Mouse (Mus musculus) neural tube, embryonic 14.5 days (tissue): Measurements from ENCODE around the gene Hbs1l. TPM values are rescaled to one million over a fixed set of nuclear protein-coding genes. Genes with fewer than 3 reads are reported as not detected.

ENCODE experiments used
- ATAC-seq: fragments of 200-750 bp; cut with Nextera tagmentation; 2 replicates; pipeline ENCODE4 v1.8.0; 2017; ENCODE audit warnings: low read depth, mild to moderate bottlenecking, moderate TSS enrichment, moderate library complexity
- H3K27ac ChIP-seq: fragments of 300-500 bp; sonication (generic); 2 replicates; pipeline ENCODE4 v1.5.1; 2014; ENCODE audit warnings: low read depth, mild to moderate bottlenecking, control low read depth, low read length, moderate library complexity, mixed read lengths
- H3K27me3 ChIP-seq: fragments of 300-500 bp; sonication (generic); 2 replicates; pipeline ENCODE4 v1.6.1; 2014; ENCODE audit warnings: low read length; ENCODE audit not compliant: control insufficient read depth, insufficient read depth
- H3K36me3 ChIP-seq: fragments of 300-500 bp; sonication (generic); 2 replicates; pipeline ENCODE4 v1.6.1; 2014; ENCODE audit warnings: low read length, mixed read lengths; ENCODE audit not compliant: control insufficient read depth, insufficient read depth
- H3K4me1 ChIP-seq: fragments of 300-500 bp; sonication (generic); 2 replicates; pipeline ENCODE4 v1.6.1; 2014; ENCODE audit warnings: low read length; ENCODE audit not compliant: control insufficient read depth, insufficient read depth
- H3K4me2 ChIP-seq: fragments of 300-500 bp; sonication (generic); 2 replicates; pipeline ENCODE4 v1.6.1; 2014; ENCODE audit warnings: mild to moderate bottlenecking, low read depth, low read length, control low read depth
- H3K4me3 ChIP-seq: fragments of 300-500 bp; sonication (generic); 2 replicates; pipeline ENCODE4 v1.5.1; 2014; ENCODE audit warnings: low read depth, low read length, control low read depth, mixed read lengths
- H3K9ac ChIP-seq: fragments of 300-500 bp; sonication (generic); replicated peaks from 2 replicates; pipeline ENCODE4 v1.6.1; 2014; ENCODE audit warnings: low read depth, mild to moderate bottlenecking, control low read depth, low read length, mixed read lengths
- H3K9me3 ChIP-seq: fragments of 300-500 bp; sonication (generic); 2 replicates; pipeline ENCODE4 v1.6.1; 2016; ENCODE audit warnings: low read length; ENCODE audit not compliant: control insufficient read depth
- WGBS: fragments of 180-500 bp; shearing (Covaris S2); extraction: QIAGEN DNeasy Blood & Tissue Kit; methylation state at CpG from one replicate; pipeline ENCODE4 v1.1.7; 2014; 5-methylcytosine and 5-hydroxymethylcytosine counted together
- polyA plus RNA-seq: library from polyadenylated mRNA; unstranded; fragments of >200 nt; fragmentation: Nextera tagmentation; extraction: Ambion mirVana; gene quantifications from 2 replicates; pipeline ENCODE4 v1.2.1, GENCODE M21; 2014

Gene Hbs1l
- polyA plus RNA-seq, 1 experiment from 2014 or later = 97.5 TPM

DNA sequence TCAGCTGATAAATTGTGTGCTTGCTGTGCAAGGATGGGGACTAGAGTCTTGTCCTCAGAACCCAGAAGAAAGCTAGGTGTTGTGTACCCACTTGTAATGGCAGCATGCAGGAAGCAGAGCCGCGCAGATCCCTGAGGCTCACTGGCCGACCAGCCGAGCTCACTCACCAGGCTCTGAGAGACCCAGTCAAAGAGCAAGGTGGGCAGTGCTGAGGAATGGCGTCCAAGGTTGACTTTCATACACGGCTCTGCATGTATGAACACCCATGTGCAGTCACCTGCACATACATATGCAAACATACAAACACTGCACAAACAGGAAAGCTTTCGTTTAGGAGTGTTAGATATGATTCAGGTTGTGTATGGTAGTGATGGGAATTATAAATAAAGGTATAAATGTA, 69.2 kb downstream of the Hbs1l start:
- H3K9me3 ChIP-seq = no peaks in the 10 kb centered on the region

DNA sequence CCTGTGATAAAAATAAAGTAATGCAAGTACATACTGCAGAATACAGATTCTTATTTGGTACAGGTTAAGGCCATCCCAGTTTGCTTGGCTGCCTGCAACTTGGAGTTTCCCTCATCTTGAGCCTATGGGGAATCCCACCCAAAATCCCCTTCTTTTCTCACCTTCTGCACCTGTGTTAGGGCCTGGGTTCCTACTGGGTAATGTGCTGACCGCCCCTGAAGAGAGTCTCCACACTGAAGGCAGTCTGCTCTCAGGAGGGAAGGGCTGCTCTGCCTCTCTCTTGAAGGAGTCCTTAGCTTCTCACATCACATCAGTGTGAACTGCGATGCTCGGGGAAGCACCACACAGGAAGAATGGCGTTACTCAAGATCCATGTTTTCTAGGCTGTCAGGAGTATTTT, 70.1 kb downstream of the Hbs1l start:
- Histone ChIP-seq H3K36me3 (peaks cover 14% of the 10 kb centered on the region; the same call in 1 of the 2 replicates), H3K27ac (no peak overlapping the region), H3K4me3 (no peak overlapping the region), H3K27me3 (no peaks in the 10 kb centered on the region), H3K4me1 (no peaks in the 10 kb centered on the region), H3K4me2 (no peak overlapping the region), H3K9me3 (no peaks in the 10 kb centered on the region), H3K9ac (no peak overlapping the region)
- 86% methylated on average over 4 of the region's 4 CpGs for WGBS
- no peak for ATAC-seq

More for the DNA sequence above, 69.2 kb downstream of the Hbs1l start:
- 96% methylated on average over 7 of the region's 7 CpGs for WGBS
- no peak overlapping the region for H3K4me2 ChIP-seq
- peaks cover 17% of the 10 kb centered on the region; the same call in 1 of the 2 replicates for H3K36me3 ChIP-seq
- ATAC-seq = no peak
- no peak overlapping the region for H3K9ac ChIP-seq
- no peak overlapping the region for H3K4me3 ChIP-seq
- no peaks in the 10 kb centered on the region for H3K27me3 ChIP-seq
- H3K27ac ChIP-seq = no peak overlapping the region
- no peaks in the 10 kb centered on the region for H3K4me1 ChIP-seq

DNA sequence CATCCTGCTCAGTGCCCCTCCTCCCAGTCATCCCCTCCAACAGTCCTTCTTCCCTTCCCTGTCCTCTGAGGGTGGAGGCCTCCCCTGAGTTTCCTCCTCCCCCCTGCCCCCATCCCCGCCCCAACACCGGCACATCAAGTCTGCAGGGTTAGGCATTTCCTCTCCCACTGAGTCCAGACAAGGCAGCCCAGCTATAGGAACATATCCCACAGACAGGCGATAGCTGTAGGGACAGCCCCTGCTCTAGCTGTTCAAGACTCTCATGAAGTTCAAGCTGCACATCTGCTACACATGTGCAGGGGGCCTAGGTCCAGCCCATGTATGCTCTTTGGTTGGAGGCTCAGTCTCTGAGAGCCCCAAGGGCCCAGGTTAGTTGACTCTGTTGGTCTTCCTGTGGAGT, 70.7 kb downstream of the Hbs1l start:
- ATAC-seq = no peak
- Histone ChIP-seq H3K27ac (no peak overlapping the region), H3K4me1 (no peaks in the 10 kb centered on the region), H3K9me3 (no peaks in the 10 kb centered on the region), H3K27me3 (no peaks in the 10 kb centered on the region), H3K4me3 (no peak overlapping the region), H3K4me2 (no peak overlapping the region), H3K36me3 (peaks cover 14% of the 10 kb centered on the region; the same call in 1 of the 2 replicates), H3K9ac (no peak overlapping the region)
- WGBS = 79% methylated on average over 3 of the region's 3 CpGs

DNA sequence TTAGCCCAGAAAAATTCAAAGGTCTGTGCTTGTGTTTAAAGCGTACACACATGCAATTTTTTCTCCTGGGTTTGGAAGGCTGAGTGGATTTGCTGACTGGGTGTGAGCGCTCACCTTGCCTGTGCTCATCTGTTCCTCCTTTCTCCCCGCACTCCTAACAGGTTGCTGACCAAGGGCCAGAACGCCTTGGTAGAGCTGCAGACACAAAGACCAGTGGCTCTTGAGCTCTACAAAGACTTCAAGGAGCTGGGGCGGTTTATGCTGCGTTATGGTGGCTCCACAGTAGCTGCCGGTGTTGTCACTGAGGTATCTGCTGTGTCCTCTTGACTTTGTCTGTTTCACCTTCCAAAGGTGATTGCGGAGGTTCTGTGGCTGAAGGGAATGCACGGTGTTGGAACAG, 71.7 kb downstream of the Hbs1l start:
- H3K4me2 ChIP-seq = no peak overlapping the region
- peaks cover 14% of the 10 kb centered on the region; the same call in 1 of the 2 replicates for H3K36me3 ChIP-seq
- H3K4me3 ChIP-seq = no peak overlapping the region

DNA sequence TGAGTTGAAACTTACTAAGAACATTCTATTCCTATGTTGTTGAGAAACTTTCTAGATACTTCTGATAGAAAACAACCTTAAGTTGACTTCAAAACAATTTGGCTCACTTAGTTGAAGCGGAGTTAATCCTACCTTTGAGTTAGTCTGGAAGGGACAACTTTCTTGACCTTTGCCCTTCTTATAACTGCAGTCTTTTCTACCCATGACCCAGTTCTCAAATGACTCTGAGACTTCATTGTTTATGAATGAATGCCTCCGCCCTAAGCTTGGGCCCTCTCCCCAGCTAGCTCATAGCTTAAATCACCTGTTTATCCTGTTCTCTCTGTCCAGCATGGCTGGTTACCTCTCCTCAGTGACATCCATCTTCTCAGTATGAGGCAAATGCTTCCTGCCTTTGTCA, 73.8 kb downstream of the Hbs1l start:
- H3K27ac ChIP-seq = no peak overlapping the region
- no peak overlapping the region for H3K4me3 ChIP-seq
- no peak for ATAC-seq
- H3K9ac ChIP-seq = no peak overlapping the region
- no peaks in the 10 kb centered on the region for H3K27me3 ChIP-seq
- H3K9me3 ChIP-seq = no peaks in the 10 kb centered on the region
- H3K36me3 ChIP-seq = 0 out of 2 replicates have a peak, but pooled peaks cover 7% of the 10 kb centered on the region
- H3K4me1 ChIP-seq = no peaks in the 10 kb centered on the region
- H3K4me2 ChIP-seq = no peak overlapping the region
- 84% methylated on average over 2 of the region's 2 CpGs for WGBS

More for the DNA sequence above, 71.7 kb downstream of the Hbs1l start:
- ATAC-seq = no peak
- no peak overlapping the region for H3K27ac ChIP-seq
- H3K9me3 ChIP-seq = no peaks in the 10 kb centered on the region
- H3K9ac ChIP-seq = no peak overlapping the region
- H3K27me3 ChIP-seq = no peaks in the 10 kb centered on the region
- 97% methylated on average over 9 of the region's 9 CpGs for WGBS
- no peaks in the 10 kb centered on the region for H3K4me1 ChIP-seq

DNA sequence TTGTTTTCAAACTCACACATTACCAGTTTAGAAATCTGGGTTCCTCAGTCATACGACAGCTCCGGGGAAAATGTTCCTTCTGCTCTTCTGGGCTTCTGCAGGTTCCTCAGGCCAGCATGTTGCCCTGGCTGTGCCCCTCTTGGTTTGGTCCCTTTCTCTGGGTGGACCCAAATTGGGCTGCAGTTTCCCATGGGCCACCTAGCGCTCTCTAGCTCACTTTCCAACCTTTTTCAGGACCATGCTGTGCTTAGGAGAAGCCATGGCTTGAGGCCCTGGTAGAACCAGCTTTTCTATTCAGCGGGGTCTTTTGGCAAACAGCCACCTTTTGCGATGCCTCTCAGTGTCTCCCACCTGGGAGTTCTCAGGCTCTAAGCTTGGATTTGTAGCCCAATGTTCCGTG, 76.5 kb downstream of the Hbs1l start:
- Histone ChIP-seq H3K27ac (no peak overlapping the region), H3K4me3 (no peak overlapping the region), H3K4me1 (no peaks in the 10 kb centered on the region), H3K4me2 (no peak overlapping the region), H3K36me3 (0 out of 2 replicates have a peak, but pooled peaks cover 7% of the 10 kb centered on the region), H3K9me3 (no peaks in the 10 kb centered on the region), H3K27me3 (no peaks in the 10 kb centered on the region), H3K9ac (no peak overlapping the region)
- WGBS = 89% methylated on average over 6 of the region's 6 CpGs
- no peak for ATAC-seq

- no peak within 1 kb of the TSS for H3K9ac ChIP-seq
- no peaks in the 10 kb centered on the region for H3K4me1 ChIP-seq
- no peak within 1 kb of the TSS for H3K4me3 ChIP-seq
- no peak within 1 kb of the TSS for H3K27ac ChIP-seq
- H3K36me3 ChIP-seq = no peaks in the 10 kb centered on the region
- H3K27me3 ChIP-seq = no peaks in the 10 kb centered on the region
- no peak for ATAC-seq
- H3K9me3 ChIP-seq = no peaks in the 10 kb centered on the region
- no peak within 1 kb of the TSS for H3K4me2 ChIP-seq
- 90% methylated on average over 13 of the region's 13 CpGs for WGBS
Observed at GRCm38 (mm10) chr10:21376682-21377473, 81.1 kb downstream of the Hbs1l start, which contains the start of gene Aldh8a1. Aldh8a1 (plus strand) TSS chr10:21377291.

- 74% methylated on average over 9 of the region's 9 CpGs for WGBS
- H3K4me1 ChIP-seq = no peaks in the 10 kb centered on the region
- no peaks in the 10 kb centered on the region for H3K36me3 ChIP-seq
- no peak for ATAC-seq
- H3K27ac ChIP-seq = no peak overlapping the region
- no peaks in the 10 kb centered on the region for H3K27me3 ChIP-seq
- no peak overlapping the region for H3K9ac ChIP-seq
- no peak overlapping the region for H3K4me2 ChIP-seq
- no peaks in the 10 kb centered on the region for H3K9me3 ChIP-seq
- H3K4me3 ChIP-seq = no peak overlapping the region
Observed at GRCm38 (mm10) chr10:21378196-21378944, 82.6 kb downstream of the Hbs1l start.

DNA sequence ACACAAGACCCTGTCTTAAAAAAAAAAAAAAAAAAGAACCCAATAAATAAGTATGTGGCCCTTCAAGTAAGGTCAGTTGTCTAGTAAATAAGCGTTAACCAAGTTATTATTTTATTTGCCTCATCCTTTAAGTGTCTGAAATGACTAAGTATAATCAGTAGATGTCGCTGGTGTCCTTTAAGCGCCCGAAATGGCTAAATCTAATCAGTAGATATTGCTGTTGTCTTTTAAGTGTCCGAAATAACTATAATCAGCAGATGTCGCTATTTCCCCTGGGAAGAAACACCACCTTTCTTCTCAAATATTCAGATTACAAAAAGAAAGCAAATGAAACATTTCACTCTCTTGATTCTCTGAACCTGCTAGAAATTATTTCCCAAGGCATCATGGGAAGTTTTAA, 87.1 kb downstream of the Hbs1l start:
- Histone ChIP-seq H3K27ac (no peak overlapping the region), H3K36me3 (no peaks in the 10 kb centered on the region), H3K9me3 (no peaks in the 10 kb centered on the region), H3K4me2 (no peak overlapping the region), H3K4me1 (no peaks in the 10 kb centered on the region), H3K4me3 (no peak overlapping the region), H3K9ac (no peak overlapping the region), H3K27me3 (no peaks in the 10 kb centered on the region)
- 0 out of 2 replicates have a peak, but pooled peaks have one; percentile 53 for ATAC-seq
- 30% methylated on average over 6 of the region's 6 CpGs for WGBS
